Comparison of ENCODE assay signal across 1 mouse cellular context in genomic region chr6:143099681-143100382, GRCm38 (mm10).
A peak's percentile ranks its signal among the peaks of the same experiment; 100 is the strongest.
TF ChIP-seq lines count a peak whose summit lies in the region.

C2cd5 (minus strand) TSS chr6:143100141.

TF ChIP-seq in CH12.LX, 34 proteins besides CTCF, POLR2A, EP300 and RAD21 (continued from another document):
- TF ChIP-seq CHD2 (IDR thresholded peaks at IDR 0.05; ENCODE audit: low read length) (no peak), MEF2A (IDR thresholded peaks at IDR 0.05; ENCODE audit: borderline replicate concordance, low read depth, low read length) (peak; percentile 73), BHLHE40 (IDR thresholded peaks at IDR 0.05; ENCODE audit: low read depth, low read length) (peak; percentile 80), CHD1 (IDR thresholded peaks at IDR 0.05; ENCODE audit: low read depth, low read length) (no peak), ZC3H11A (IDR thresholded peaks at IDR 0.05; ENCODE audit: low read depth, low read length) (no peak), TCF12 (IDR thresholded peaks at IDR 0.05; ENCODE audit: low read depth, low read length) (peak; percentile 71), TBP (conservative IDR thresholded peaks at IDR 0.05; ENCODE audit: low read depth, low read length) (no peak), E2F4 (IDR thresholded peaks at IDR 0.05; ENCODE audit: insufficient replicate concordance, low read depth, low read length) (peak; percentile 75; the same call in 1 of the 2 replicates), ETS1 (conservative IDR thresholded peaks at IDR 0.05; ENCODE audit: low read depth, low read length) (peak; percentile 29; the same call in 1 of the 2 replicates), SIN3A (IDR thresholded peaks at IDR 0.05; ENCODE audit: low read length) (peak; percentile 96), ELF1 (IDR thresholded peaks at IDR 0.05; ENCODE audit: low read depth, low read length) (peak; percentile 61), MYC (IDR thresholded peaks at IDR 0.05; ENCODE audit: low read depth, low read length) (no peak), JUND (conservative IDR thresholded peaks at IDR 0.05; ENCODE audit: low read depth, low read length) (no peak), ZNF384 (IDR thresholded peaks at IDR 0.05; ENCODE audit: low read depth, low read length) (no peak), GABPA (IDR thresholded peaks at IDR 0.05; ENCODE audit: insufficient replicate concordance, low read depth, low read length) (no peak; the same call in 1 of the 2 replicates), NRF1 (IDR thresholded peaks at IDR 0.05; ENCODE audit: low read depth, low read length) (peak; percentile 35), POLR2AphosphoS2 (IDR thresholded peaks at IDR 0.05; ENCODE audit: low read depth, low read length) (no peak), MXI1 (IDR thresholded peaks at IDR 0.05; ENCODE audit: low read depth, low read length) (peak; percentile 73), UBTF (IDR thresholded peaks at IDR 0.05; ENCODE audit: low read depth, low read length) (no peak; the same call in 1 of the 2 replicates), RCOR1 (conservative IDR thresholded peaks at IDR 0.05; ENCODE audit: low read depth, low read length) (no peak), PAX5 (IDR thresholded peaks at IDR 0.05; ENCODE audit: low read length) (no peak), ZKSCAN1 (IDR thresholded peaks at IDR 0.05; ENCODE audit: borderline replicate concordance, low read depth, low read length) (no peak), USF2 (conservative IDR thresholded peaks at IDR 0.05; ENCODE audit: low read depth, low read length) (no peak), ZMIZ1 (IDR thresholded peaks at IDR 0.05; ENCODE audit: low read depth, low read length) (peak; percentile 35)
